11 mouse cellular contexts compared by ENCODE assay signal in the genomic region with DNA sequence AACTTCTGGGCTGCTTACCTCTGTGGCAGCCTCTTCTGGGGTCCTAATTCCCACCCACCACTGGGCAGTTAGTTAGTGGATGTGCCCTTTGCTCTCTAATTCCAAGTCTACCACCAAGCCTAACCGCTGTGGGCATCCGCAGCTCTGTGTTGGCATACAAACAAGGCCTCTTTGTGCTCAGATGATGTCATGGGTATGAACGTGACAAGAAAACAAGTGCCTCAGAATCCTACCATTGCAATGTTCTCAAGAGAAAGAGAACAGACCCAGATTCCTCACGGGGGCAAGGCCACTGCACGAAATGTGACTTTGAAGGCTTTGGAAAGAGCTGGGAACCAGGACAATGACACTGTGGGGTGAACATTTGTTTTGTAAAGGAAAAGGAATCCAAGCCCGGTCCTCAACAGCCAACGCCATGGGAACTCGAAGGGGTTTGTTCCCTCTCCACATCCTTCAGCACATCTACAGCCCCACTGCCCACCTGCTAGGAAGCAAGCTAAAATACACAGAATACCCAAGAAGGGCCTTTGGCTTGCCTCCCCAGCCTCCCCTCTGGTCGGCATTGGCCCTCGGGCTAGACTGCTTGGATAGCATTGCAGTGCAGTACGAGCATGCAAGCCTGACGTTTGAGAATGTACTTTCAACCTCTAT.
DNase-seq lines count a peak whose midpoint lies in the region; ATAC-seq and TF ChIP-seq lines count a peak whose summit lies in the region.
"Had no signal": no experiment of that assay in that cellular context is flagged by ENCODE, and none has a peak within 500 bp of the region (broad histone marks: within the 10 kb centered on the region; RNA-seq: fewer than 3 reads in every experiment).

No protein-coding gene starts in this region.

- no peak overlapping the region for H3K4me2 ChIP-seq in forebrain, postnatal 0 days (ENCODE audit: low read depth)
- no peak overlapping the region for H3K4me2 ChIP-seq in kidney, embryonic 14.5 days (replicated peaks; ENCODE audit: low read depth, low read length)

- no peaks in the 10 kb centered on the region for H3K9me3 ChIP-seq in forebrain, postnatal 0 days (ENCODE audit: low read length)
- no peaks in the 10 kb centered on the region for H3K9me3 ChIP-seq in kidney, embryonic 14.5 days (ENCODE audit: control insufficient read depth, low read length)

- H3K4me1 ChIP-seq in forebrain, postnatal 0 days (ENCODE audit: insufficient read depth), result peaks cover 7% of the 10 kb centered on the region; the same call in 1 of the 2 replicates
- peaks cover 4% of the 10 kb centered on the region; the same call in 1 of the 2 replicates for H3K4me1 ChIP-seq in olfactory bulb, adult 2 months (ENCODE audit: control insufficient read depth, insufficient read depth, low read length)
- no peaks in the 10 kb centered on the region for H3K4me1 ChIP-seq in kidney, embryonic 14.5 days (ENCODE audit: control insufficient read depth, insufficient read depth, low read length)

- no peak overlapping the region for H3K4me3 ChIP-seq in forebrain, postnatal 0 days (ENCODE audit: low read depth, low read length)
- no peak overlapping the region for H3K4me3 ChIP-seq in olfactory bulb, adult 2 months (ENCODE audit: insufficient read depth, low read depth, low read length)
- H3K4me3 ChIP-seq in kidney, embryonic 14.5 days (ENCODE audit: low read length), result no peak overlapping the region

- peak; percentile 92 for ATAC-seq in forebrain, postnatal 0 days
- ATAC-seq in kidney, embryonic 14.5 days (ENCODE audit: low FRiP score, low TSS enrichment), result no peak
- ATAC-seq: inflammation-experienced regulatory T-cells, adult 6 months had no signal

- H3K27ac ChIP-seq in forebrain, postnatal 0 days (ENCODE audit: low read depth, low read length), result peak overlapping the region; percentile 75
- peak overlapping the region; percentile 63; the same call in 1 of the 2 replicates for H3K27ac ChIP-seq in olfactory bulb, adult 2 months (ENCODE audit: insufficient read depth, low read depth, low read length)
- H3K27ac ChIP-seq in kidney, embryonic 14.5 days (ENCODE audit: low read depth, low read length), result no peak overlapping the region

- whole genome bisulfite sequencing in forebrain, postnatal 0 days, result 21% methylated on average over 12 of the region's 12 CpGs
- 54% methylated on average over 12 of the region's 12 CpGs for WGBS in olfactory bulb, adult 2 months
- WGBS in kidney, embryonic 14.5 days, result 87% methylated on average over 12 of the region's 12 CpGs

- peak; percentile 52 for DNase-seq in right cerebral cortex, adult 18-20 months
- DNase-seq in right cerebral cortex, postnatal 14 days, result no peak
- peak; percentile 72 for DNase-seq in forebrain, postnatal 0 days
- peak; percentile 58 for DNase-seq in left cerebral cortex, adult 11 months (ENCODE audit: low spot score)
- no peak for DNase-seq in urinary bladder, adult 18-20 months (ENCODE audit: low spot score in 2 of 2)
- no peak for DNase-seq in thymus, postnatal 14 days
- DNase-seq: gastrocnemius, postnatal 36 days; lung, postnatal 4 days had no signal

- H3K9ac ChIP-seq in forebrain, postnatal 0 days, result no peak overlapping the region
- no peak overlapping the region for H3K9ac ChIP-seq in kidney, embryonic 14.5 days (ENCODE audit: low read depth, low read length)

- H3K36me3 ChIP-seq in forebrain, postnatal 0 days (ENCODE audit: insufficient read depth), result no peaks in the 10 kb centered on the region
- no peaks in the 10 kb centered on the region for H3K36me3 ChIP-seq in kidney, embryonic 14.5 days (ENCODE audit: control insufficient read depth, insufficient read depth, low read length)

- H3K27me3 ChIP-seq in forebrain, postnatal 0 days (ENCODE audit: insufficient read depth, low read length), result no peaks in the 10 kb centered on the region
- H3K27me3 ChIP-seq in kidney, embryonic 14.5 days (ENCODE audit: control insufficient read depth, insufficient read depth, low read length), result no peaks in the 10 kb centered on the region

- no peak for TF ChIP-seq CTCF in forebrain, postnatal 0 days (IDR thresholded peaks at IDR 0.05; ENCODE audit: low read depth)
- no peak for TF ChIP-seq CTCF in olfactory bulb, adult 2 months (IDR thresholded peaks at IDR 0.05; ENCODE audit: insufficient read depth, low read depth, low read length)

- TF ChIP-seq POLR2A in olfactory bulb, adult 2 months (IDR thresholded peaks at IDR 0.05; ENCODE audit: insufficient read depth, low read depth, low read length), result no peak

Comparison
In these comparisons a context has a peak if more than half of its experiments do, and no peak if none do; other contexts are left out.
1. DNase-seq: peak in right cerebral cortex, adult 18-20 months (single experiment), forebrain, postnatal 0 days (single experiment) and left cerebral cortex, adult 11 months (single experiment); none in right cerebral cortex, postnatal 14 days (single experiment), urinary bladder, adult 18-20 months (0 of 2) and thymus, postnatal 14 days (single experiment).